Mouse (Mus musculus) right cerebral cortex, postnatal 25 days (tissue): ENCODE results near the gene Lmln.
A peak's percentile ranks its signal among the peaks of the same experiment; 100 is the strongest.
"Not testable (repeated sequence)": the region's sequence is repeated elsewhere in the genome, so short reads cannot be mapped to it uniquely, and the experiment has no call there.

Source experiments
- DNase-seq: peaks from one replicate; pipeline ENCODE4 v3.0.0; 2022

The Lmln gene

DNA sequence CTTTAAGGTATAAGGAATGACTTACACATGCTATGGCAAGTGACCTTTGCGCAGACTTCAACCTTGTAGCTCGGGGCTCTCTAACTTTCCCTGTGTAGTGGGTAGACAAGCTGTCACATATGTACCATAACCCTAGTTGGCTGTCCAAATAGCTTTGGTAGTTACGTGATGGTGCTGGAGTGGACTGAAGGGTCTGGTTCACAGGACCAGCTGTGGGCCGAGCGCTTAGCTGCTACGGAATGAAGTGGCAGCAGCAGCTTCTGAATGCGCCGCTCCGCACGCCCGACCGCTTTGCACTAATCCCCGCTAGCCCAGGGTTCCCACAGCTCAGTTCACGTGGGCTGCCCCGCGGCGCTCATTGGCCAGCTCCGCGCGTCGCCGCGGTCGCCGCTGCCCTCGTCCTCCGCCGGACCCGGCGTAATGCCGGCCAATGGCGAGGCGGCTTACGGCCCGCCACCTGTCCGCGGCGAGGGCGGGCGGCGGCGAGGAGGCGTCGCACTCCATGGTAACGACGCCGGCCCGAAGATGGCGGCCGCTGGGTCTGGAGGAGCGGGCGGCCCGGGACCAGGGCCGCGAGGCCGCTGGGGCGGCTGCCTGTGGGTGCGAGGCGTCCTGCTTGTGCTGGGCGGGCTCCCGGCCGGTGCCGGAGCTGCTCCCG lies at the start of gene Lmln:
TSS of gene Lmln (plus strand) at position 498 of the 658 bp plus-strand sequence.
- DNase-seq: peak; percentile 92

DNA sequence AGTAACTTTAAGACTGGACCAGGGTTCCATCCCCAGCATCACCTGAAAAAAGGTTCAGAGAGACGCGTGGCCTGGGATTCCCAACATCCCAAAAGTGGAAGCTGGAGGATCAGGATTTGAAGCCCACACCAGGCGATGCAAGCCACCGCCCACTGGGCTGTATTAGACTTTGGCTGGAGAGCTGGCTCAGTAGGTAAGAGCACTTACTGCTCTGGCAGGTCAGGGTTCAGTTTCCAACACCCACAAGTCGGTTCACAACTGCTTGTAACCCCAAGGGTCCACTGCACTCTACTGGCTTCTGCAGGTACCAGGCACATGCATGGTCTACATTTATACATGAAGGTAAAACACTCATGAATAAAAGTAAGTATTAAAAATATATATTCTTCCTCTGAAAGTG lies 48.5 kb upstream of the Lmln start:
- no peak for DNase-seq

DNA sequence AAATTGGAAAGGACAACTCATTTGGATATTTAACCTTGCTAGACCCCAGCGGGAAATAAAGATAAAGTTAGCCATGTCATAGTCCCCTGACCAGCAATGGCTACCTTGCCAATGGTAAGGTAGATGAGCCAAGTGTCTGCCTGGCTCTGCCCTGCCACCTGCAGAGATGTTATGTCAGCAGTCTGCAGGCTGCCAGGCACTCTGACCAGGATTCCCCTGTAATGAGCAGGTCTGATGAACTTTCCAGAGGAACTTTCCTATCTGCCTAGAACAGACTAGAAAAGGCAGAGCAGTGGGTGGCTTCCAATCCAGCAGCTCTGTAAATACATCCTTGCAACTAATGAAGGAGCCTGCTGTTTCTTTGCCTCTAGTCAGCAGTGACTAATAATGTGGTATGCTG lies 47.4 kb upstream of the Lmln start:
- DNase-seq: no peak

DNA sequence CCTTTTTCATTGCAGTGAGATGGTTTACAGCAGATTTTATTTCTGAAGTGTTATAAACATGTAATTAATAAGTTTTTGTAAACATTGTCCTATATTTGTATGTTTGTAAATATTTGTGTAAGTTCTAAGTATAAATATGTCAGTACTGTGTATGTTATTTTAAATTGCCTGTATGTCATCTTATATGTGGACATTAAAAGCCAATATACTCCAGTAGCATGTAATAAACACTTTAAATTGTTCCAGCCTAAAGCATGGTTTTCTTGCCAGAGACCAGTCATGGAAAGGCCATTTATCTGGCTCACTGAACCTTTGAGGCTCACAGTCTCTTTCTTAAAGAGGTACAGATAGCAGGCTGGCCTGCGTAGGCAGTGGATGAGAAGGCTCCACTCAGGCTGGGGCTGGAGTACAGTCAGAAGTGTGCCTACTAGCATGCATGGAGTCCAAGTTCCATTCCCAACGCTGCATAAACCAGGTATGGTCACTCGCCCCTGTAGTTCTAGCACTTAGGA lies 46.9 kb upstream of the Lmln start:
- DNase-seq: no peak

DNA sequence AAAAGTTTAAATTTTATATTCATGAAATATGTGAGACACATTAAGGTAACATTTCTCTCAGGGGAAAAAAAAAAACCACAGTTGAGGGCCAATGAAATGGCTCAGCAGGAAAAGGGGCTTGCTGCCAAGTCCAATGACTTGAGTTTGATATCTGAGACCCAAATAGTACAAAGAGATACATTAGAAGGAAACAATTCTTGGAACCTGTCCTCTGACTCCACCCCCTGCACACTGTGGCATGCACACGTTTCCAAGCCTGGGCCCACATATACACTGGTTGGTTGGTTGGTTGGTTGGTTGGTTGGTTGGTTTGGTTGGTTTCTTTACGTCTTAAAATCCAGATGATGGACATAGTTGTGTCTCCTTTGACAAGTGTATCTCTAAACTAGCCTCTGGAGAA lies 46.3 kb upstream of the Lmln start:
- DNase-seq: no peak

DNA sequence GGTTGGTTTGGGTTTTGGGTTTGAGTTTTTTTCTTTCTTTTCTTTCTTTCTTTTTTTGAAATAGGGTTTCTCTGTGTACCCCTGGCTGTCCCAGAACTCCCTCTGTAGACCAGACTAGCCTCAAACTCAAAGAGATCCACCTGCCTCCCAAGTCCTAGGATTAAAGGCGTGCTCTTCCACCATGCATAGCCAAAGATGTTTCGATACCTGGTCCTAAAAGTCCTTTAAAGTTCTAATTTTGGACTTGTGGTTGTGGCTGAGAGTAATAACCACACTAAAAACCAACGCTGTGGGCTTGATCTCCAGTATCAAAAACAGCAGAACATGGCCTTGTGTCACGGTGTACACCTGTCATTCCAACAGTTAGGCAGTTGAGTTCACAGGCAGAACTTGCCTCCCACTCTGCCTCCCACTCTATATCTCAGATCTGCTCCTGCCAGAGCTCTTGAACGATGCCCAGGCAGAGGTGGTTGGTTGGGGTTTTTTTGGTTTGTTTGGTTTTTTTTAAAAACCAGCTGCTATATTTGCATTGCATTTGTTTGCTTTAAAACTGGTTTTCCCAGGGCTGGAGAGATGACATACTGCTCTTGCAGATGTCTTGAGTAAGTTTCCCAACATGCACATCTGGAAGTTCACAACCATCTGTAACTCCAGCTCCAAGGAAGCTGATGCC lies 44.5 kb upstream of the Lmln start:
- DNase-seq: no peak

DNA sequence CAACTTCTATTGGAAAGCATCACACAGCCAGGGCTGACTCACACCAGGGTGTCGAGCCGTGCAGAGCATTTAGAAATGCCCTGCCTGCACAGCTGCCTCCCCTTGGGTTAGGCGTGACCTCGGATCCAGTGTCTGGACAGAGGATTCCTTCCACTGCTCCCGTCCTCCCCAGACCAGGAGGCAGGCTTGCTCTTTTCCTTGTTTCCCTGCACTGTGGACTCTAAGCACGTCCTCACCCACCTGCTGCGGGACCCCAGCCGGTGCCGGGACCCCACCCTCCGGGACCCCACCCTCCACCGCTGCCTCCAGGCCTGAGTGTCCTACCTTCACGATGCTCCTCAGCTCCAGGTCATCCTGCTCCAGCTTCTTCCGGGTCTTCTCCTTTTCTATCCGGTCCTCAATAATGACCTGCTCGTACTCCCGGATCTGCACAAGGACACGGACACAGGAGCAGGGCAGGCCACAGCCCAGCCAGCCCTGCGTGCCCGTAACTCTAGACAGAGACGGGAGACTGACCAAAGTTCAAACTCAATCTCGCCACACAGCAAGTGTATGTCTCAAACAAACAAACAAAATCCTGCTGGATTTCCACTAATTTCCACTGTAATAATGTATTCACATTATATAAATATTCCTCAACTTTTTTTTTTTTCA lies 43.1 kb upstream of the Lmln start:
- DNase-seq: no peak

DNA sequence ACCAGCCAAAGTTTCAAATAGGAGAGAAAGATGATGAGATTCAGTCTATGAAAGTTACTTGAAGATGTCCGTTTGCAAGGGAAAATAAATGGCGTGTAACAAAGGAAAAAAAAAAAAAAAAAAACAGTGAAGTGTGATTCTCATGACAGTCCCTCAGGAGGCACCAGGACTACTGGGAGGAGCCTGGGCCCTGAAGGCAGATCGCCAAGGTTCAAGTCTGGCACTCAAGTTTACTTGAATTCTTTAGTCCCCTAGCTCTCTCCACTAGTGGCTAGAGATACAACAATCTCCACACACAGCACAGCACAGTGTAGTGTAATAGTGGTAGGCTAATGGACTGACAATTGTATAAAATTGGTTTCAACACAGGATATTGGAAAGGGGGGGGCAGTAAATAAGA lies 40.9 kb upstream of the Lmln start:
- no peak for DNase-seq

DNA sequence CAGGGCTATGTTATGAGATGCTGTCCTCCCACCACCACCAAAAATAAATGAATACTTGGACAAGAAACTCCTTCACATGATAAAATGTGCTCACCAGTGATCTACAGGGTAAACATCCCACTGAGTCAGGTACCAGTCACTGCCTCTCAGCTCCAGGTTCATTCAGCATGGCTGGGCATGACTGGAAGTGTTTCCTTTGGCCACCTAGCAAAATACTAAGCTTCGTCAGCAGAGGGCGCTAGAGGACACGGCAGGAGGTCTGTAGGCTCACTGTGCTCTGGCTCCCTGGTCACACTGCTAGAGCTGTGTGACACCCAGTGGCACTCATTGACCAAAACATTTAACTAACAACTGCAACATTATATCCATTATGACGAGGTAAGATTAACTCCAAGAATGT lies 38.6 kb upstream of the Lmln start:
- DNase-seq: peak; percentile 65

DNA sequence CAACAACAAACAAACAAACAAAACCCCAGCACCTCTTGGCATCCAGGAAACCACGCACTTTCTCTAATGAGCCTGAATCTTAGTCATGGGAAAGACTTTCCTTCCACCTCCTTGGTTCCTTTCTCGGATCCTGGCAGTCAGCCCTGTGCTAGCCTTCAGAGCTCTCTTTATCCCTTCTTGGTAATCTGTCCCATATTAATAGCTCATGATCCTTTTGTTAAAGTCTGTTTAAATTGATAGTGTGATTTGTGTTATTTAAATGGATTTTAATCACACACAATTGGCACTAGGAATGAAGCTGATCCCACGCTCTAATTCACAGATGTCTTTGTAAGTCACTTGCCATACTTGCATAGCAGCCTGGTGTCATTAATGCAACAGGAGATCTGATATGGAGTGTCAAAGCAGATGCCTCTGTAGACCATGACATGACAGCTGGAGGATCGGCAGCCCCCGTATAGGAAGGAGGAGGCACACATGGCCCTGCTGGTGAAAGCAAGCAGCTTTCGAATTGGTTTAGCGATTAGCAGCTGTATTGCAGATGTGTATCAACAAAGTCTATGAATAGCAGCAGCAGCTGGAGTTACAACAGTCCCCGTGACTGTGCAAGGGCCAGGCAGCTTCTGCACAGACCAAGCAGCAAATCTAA lies 37.7 kb upstream of the Lmln start:
- no peak for DNase-seq

DNA sequence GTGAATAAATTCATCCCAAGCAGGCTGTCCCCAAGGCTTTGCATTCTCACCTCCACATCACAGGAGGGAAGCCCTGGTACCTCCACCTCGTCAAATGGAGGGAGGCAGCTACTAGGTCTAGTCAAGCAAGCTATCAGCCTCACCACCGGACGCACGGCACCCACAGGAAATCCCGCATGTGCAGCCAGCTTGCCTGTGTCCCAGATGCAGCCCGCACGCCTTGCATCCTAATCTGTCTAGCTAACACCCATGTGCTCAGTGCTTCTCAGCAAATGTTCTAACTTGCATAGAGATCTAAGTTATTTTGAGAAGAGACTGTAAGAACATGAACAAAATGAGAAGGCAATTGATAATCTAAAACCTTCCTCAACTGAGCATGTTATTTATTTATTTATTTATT lies 36.0 kb upstream of the Lmln start:
- no peak for DNase-seq

DNA sequence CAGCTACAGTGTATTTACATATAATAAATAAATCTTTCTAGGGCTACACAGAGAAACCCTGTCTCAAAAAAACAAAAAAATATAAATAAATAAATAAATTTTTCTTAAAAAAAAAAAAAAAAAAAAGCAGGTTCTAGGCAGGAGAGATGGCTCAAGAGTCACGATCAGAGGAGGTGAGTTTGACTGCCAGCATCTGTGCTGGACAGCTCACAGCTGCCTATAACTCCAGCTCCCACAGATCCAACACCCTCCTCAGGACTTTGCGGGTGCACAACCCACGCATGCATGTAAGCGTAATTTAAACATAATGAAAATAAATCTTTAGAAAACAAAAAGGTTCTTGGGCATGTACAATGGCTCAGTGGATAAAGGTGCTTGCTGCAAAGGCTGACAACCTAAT lies 26.3 kb upstream of the Lmln start:
- DNase-seq: no peak

DNA sequence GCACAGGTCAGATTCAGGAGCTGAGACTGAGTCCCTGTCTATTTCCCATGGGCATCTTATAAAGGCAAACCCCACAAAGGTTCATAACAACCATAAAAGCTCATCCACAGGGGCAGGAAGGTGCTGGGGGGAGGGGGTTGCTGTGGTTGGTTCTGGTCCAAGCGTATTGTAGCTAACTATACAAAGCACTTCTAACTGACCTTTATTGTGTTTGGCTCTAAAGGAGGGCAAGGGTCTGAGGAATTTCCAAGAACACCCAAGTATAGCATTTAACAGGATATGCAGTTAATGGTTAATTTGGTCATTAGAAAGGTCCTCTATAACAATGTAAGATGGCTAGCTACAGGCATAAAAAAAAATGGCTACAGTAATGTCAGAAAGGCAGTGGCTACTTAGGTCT lies 19.6 kb upstream of the Lmln start:
- DNase-seq: no peak

DNA sequence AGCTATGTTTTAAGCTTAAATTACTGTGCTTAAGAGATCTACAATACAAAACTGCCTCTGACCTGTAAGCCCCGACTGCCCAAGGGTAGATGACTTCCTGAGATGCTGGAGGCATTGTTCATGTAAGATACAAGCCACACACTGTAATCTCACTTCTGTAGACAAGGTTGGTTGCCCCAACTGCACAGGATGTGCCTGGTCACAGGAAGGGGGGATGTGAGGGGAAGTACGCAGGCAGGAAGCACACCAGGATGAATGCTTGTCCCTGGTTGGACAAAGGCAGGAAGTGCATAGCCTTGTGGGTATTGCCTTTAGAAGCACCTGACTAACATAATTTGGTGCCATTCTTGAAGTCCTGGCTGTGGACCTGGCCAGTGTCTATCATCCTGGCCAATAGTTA lies 19.1 kb upstream of the Lmln start:
- no peak for DNase-seq

DNA sequence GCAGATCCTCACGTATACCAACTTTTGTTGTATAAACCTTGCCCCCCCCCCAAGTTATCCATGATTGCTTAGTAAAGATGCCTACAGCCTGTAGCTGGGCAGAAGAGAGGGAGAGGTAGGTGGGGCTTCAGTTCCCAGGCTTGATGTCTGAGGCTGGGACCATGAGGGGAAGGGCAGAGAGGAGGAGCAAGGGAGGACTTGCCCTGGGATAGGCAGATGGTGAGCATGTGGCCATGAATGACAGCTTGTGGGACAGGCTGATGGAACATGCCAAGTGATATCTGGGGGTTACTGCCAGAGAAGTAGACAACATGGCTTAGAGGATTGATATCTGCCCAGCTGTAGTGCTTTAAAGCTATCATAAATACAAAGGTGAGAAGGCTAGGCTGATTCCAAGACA lies 14.3 kb upstream of the Lmln start:
- DNase-seq: no peak

DNA sequence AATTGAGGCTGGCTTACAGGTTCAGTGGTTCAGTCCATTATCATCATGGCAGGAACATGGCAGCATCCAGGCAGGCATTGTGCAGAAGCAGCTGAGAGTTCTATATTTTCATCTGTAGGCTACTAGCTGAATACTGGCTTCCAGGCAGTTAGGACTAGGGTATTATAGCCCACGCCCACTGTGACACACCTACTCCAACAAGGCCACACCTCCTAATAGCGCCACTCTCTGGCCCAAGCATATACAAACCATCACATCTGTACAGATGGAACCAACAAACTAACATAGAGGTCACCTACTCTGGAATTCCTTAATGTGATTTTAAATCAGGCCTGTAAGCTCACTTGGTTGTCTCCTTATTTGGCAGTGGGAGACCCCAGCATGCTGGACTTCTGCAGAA lies 13.6 kb upstream of the Lmln start:
- no peak for DNase-seq

DNA sequence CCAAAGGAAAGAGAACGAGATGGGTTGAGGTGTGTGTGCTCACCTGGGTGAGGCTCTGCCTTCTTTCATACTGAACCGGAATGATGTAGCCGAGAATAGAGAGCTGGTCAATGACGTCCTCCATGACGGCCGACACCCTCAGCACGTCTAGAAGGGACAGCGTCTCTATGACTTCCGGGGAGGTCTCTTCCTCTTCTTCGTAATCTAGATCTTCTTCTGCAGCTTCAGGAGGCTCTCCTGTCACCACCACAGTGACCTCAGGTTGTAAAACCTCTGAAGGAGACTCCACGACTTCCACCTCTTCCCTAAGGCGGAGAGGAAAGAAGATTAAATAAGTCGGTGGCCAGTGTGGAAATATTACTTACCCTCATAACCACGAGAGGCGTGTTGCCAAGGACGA lies 12.5 kb upstream of the Lmln start:
- no peak for DNase-seq

DNA sequence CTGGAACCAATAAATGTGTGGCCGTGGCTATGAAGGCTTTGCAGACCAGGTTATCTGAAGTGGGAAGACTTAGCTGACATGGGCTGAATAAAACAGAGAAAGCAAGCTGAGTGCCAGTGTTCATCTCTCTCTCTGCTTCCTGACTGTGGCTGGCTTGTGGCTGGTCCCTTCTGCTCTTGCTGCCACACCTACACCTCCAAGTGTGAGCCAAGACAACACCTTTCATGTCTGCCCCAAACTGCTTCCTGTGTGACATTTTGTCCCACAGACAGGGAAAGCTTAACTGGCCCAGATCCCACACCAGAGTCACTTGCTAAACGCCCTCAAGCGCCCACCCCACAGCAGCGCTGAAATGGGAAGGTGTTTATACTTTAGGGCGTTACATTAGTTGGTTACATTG lies 9.2 kb upstream of the Lmln start:
- DNase-seq: no peak

DNA sequence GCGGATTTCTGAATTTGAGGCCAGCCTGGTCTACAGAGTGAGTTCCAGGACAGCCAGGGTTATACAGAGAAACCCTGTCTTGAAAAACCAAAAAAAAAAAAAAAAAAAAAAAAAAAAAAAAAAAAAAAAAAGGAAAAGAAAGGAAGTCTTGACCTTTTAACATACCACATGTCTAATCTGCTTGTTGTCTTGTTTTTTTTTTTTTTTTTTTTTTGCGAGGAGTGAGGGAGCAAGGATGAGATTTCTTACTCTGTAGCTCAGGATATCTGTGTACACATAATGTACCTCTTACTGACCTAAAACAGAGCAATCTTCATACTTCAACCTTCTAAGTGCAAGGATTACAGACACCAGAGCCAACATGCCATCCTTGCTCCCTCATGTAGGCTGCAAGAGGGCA lies 7.4 kb upstream of the Lmln start:
- DNase-seq: not testable (repeated sequence)

DNA sequence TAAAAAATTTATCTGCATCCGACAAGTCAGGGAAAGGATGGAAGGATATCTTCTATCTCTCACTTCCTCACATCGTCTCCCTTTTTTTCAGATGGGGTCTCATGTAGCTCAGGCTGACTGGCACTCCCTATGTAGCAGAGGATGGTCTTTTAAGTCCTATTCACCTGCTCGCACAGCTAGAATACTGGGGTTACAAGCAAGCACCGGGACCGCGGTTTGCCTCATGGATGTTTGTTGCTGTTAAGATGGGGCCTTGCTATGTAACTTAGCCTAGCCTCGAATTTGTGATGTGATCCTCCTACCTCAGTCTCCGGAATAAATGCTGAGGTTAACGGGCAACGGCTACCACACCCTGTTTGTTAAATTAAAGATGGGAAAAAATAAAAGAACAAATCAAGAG lies 6.7 kb upstream of the Lmln start:
- DNase-seq: peak; percentile 9

DNA sequence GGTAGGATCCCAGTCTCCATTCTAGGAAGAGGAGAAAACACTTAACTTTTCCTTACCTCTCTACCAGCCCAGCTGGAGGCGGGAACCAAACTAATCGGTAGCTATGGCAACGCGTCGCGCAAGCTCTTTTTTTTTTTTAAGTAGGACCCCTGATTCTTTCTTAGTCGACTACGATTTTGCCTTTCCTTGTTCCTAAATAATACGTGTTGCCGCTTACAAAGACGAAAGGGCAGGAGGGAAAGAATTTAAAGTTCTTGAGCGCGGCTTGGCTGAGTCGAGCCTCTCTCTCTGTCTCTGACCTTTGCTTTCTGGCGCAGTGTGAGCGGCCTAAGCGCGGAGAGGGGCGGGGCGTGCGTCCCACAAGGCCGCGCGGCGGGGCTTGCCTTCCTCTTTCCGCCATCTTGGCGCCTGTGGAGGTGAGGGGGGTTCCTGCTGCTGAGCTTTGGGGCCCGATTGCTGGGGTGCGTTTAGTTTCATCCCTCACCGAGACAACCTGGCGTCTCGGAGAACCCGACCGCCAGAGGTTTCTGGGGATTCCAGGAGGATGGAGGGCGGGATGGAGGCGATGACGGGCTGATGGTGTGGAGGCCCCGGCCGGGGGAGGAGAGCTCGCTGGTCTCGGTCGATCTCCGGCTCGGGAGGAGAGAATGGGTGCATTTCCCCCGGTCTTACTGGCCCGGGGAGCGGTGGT lies 6.1 kb upstream of the Lmln start, which contains the start of the genes Iqcg and Rpl35a:
TSS of gene Iqcg (minus strand) at position 124 of the 691 bp plus-strand sequence.
TSS of gene Rpl35a (plus strand) at position 359 of the 691 bp plus-strand sequence.
- peak; percentile 89 for DNase-seq

DNA sequence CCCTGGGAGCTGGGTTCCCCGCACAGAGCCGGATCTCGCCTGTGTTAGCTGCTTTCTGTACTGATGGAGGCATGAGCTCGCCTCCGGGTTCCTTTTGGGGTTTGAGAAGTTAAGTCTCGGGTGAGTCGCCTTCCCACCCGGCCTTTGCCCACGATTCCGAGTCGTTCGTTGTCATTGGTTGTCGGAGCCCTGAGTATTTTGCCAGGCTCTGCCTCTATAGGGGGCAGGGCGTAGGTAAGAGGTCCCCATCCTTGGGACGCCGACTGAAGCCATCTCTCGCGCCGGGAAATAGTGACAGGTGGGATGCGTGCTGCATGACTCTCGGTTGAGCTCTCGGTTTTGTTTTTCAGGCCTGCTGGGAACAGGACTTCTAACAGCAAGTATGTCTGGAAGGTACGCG lies 5.5 kb upstream of the Lmln start:
- no peak for DNase-seq

DNA sequence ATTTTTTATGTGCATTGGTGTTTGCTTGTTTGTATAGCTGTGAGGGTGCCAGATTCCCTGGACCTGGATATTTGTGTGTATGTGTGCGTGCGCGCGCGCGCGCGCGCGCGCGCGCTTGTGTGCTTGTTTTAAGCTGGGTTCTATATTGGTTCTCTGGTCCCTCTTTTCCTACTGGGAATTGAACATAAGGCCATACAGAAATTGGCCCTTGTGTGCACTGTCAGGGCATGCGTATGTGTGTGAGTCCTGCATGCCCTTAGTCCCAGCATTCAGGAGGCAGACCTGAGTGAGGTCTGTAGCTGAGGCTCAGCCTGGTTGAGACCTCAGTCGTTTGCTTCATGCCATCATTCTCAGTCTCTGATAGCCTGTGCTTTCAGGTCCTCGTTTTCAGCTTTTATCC lies 4.3 kb upstream of the Lmln start:
- DNase-seq: no peak
